Mouse (Mus musculus) NIH3T3 (cell line): ENCODE measurements around the gene Atg5.

Experiments
- DNase-seq: peaks from one replicate; pipeline ENCODE4 v3.0.0-alpha.2; 2012; ENCODE audit warnings: low read depth

Atg5 gene

GRCm38 (mm10) chr10:44390286-44390685, 122.1 kb downstream of the Atg5 start:
- DNase-seq, result no peak

- no peak for DNase-seq
These were observed 123.5 kb downstream of the Atg5 start for GRCm38 (mm10) chr10:44391509-44392290.

GRCm38 (mm10) chr10:44392855-44393254, 124.7 kb downstream of the Atg5 start:
- no peak for DNase-seq

- DNase-seq, result no peak
These were observed 132.0 kb downstream of the Atg5 start for GRCm38 (mm10) chr10:44400119-44400518.

- no peak for DNase-seq
These were observed 132.4 kb downstream of the Atg5 start for GRCm38 (mm10) chr10:44400602-44401001.

- DNase-seq, result no peak
These were observed 133.4 kb downstream of the Atg5 start for GRCm38 (mm10) chr10:44401600-44401999.

GRCm38 (mm10) chr10:44403415-44403814, 135.3 kb downstream of the Atg5 start:
- no peak for DNase-seq

GRCm38 (mm10) chr10:44409054-44409453, 140.9 kb downstream of the Atg5 start:
- no peak for DNase-seq

GRCm38 (mm10) chr10:44409958-44410357, 141.8 kb downstream of the Atg5 start:
- DNase-seq, result no peak
